Mouse (Mus musculus): ENCODE results near the gene Uqcc2. TPM values are rescaled to one million over a fixed set of nuclear protein-coding genes. Genes with fewer than 3 reads are reported as not detected.

The Uqcc2 gene
- total and polyA plus RNA-seq, 3 experiments: 288 to 343 (median 296) TPM

- WGBS: 92% methylated on average over 5 of the region's 5 CpGs
- H3K36me3 ChIP-seq (ENCODE audit: control insufficient read depth, insufficient read depth, low read length): no peaks in the 10 kb centered on the region
- peaks cover 1% of the 10 kb centered on the region; the same call in 1 of the 2 replicates for H3K79me2 ChIP-seq (replicated peaks; ENCODE audit: control insufficient read depth, insufficient read depth, low read length)
- no peak overlapping the region for H3K4me3 ChIP-seq
- H3K9ac ChIP-seq (ENCODE audit: low read depth, low read length): no peak overlapping the region
- intact Hi-C loops (cut with DNase I): no loop called here
- H3K27me3 ChIP-seq (ENCODE audit: control insufficient read depth, insufficient read depth, low read length): no peaks in the 10 kb centered on the region
- TF ChIP-seq POLR2A (IDR thresholded peaks at IDR 0.05; ENCODE audit: insufficient read depth, low read depth, low read length) (no peak), EP300 (IDR thresholded peaks at IDR 0.05; ENCODE audit: insufficient read depth, low read depth, low read length) (no peak), CTCF (IDR thresholded peaks at IDR 0.05) (no peak)
- no peak for DNase-seq
- H3K27ac ChIP-seq: no peak overlapping the region
- H3K4me1 ChIP-seq (ENCODE audit: control insufficient read depth, insufficient read depth, low read length): peaks cover 8% of the 10 kb centered on the region
These were observed 5.5 kb downstream of the Uqcc2 start for GRCm38 (mm10) chr17:27128189-27128588.

GRCm38 (mm10) chr17:27126974-27127373 lies 6.7 kb downstream of the Uqcc2 start:
- Histone ChIP-seq H3K4me1 (ENCODE audit: control insufficient read depth, insufficient read depth, low read length) (peaks cover 5% of the 10 kb centered on the region), H3K27me3 (ENCODE audit: control insufficient read depth, insufficient read depth, low read length) (no peaks in the 10 kb centered on the region), H3K4me3 (no peak overlapping the region), H3K27ac (no peak overlapping the region), H3K36me3 (ENCODE audit: control insufficient read depth, insufficient read depth, low read length) (no peaks in the 10 kb centered on the region), H3K9ac (ENCODE audit: low read depth, low read length) (no peak overlapping the region), H3K79me2 (replicated peaks; ENCODE audit: control insufficient read depth, insufficient read depth, low read length) (peaks cover 1% of the 10 kb centered on the region; the same call in 1 of the 2 replicates)
- 89% methylated on average over 10 of the region's 10 CpGs for WGBS
- intact Hi-C loops (cut with DNase I): no loop called here
- DNase-seq: no peak
- TF ChIP-seq EP300 (IDR thresholded peaks at IDR 0.05; ENCODE audit: insufficient read depth, low read depth, low read length) (no peak), POLR2A (IDR thresholded peaks at IDR 0.05; ENCODE audit: insufficient read depth, low read depth, low read length) (no peak), CTCF (IDR thresholded peaks at IDR 0.05) (no peak)

- no peaks in the 10 kb centered on the region for H3K36me3 ChIP-seq (ENCODE audit: control insufficient read depth, insufficient read depth, low read length)
- no peak for DNase-seq
- intact Hi-C loops (cut with DNase I): loop anchor here (1.0 kb wide), 1 partner anchor 93 kb away; no protein-coding TSS in a partner anchor
- peaks cover 8% of the 10 kb centered on the region for H3K4me1 ChIP-seq (ENCODE audit: control insufficient read depth, insufficient read depth, low read length)
- H3K79me2 ChIP-seq (replicated peaks; ENCODE audit: control insufficient read depth, insufficient read depth, low read length): peaks cover 1% of the 10 kb centered on the region; the same call in 1 of the 2 replicates
- H3K4me3 ChIP-seq: no peak overlapping the region
- TF ChIP-seq EP300 (IDR thresholded peaks at IDR 0.05; ENCODE audit: insufficient read depth, low read depth, low read length) (no peak), POLR2A (IDR thresholded peaks at IDR 0.05; ENCODE audit: insufficient read depth, low read depth, low read length) (no peak), CTCF (IDR thresholded peaks at IDR 0.05) (no peak)
- no peak overlapping the region for H3K27ac ChIP-seq
- no peaks in the 10 kb centered on the region for H3K27me3 ChIP-seq (ENCODE audit: control insufficient read depth, insufficient read depth, low read length)
- H3K9ac ChIP-seq (ENCODE audit: low read depth, low read length): no peak overlapping the region
- 93% methylated on average over 11 of the region's 11 CpGs for WGBS
These were observed 8.0 kb downstream of the Uqcc2 start for GRCm38 (mm10) chr17:27125669-27126202.

- no peaks in the 10 kb centered on the region for H3K36me3 ChIP-seq (ENCODE audit: control insufficient read depth, insufficient read depth, low read length)
- no peak overlapping the region for H3K9ac ChIP-seq (ENCODE audit: low read depth, low read length)
- intact Hi-C loops (cut with DNase I): loop anchor here (1.0 kb wide), 1 partner anchor 93 kb away; no protein-coding TSS in a partner anchor
- DNase-seq: peak; percentile 65 to 81
- H3K27ac ChIP-seq: peak overlapping the region; percentile 2; the same call in 1 of the 2 replicates
- peaks cover 10% of the 10 kb centered on the region for H3K4me1 ChIP-seq (ENCODE audit: control insufficient read depth, insufficient read depth, low read length)
- WGBS: 41% methylated on average over 12 of the region's 12 CpGs
- H3K79me2 ChIP-seq (replicated peaks; ENCODE audit: control insufficient read depth, insufficient read depth, low read length): peaks cover 1% of the 10 kb centered on the region; the same call in 1 of the 2 replicates
- no peaks in the 10 kb centered on the region for H3K27me3 ChIP-seq (ENCODE audit: control insufficient read depth, insufficient read depth, low read length)
- no peak overlapping the region for H3K4me3 ChIP-seq
- TF ChIP-seq POLR2A (IDR thresholded peaks at IDR 0.05; ENCODE audit: insufficient read depth, low read depth, low read length): no peak
- peak; percentile 90 for TF ChIP-seq CTCF (IDR thresholded peaks at IDR 0.05)
- 0 out of 2 replicates have a peak, but pooled peaks have one; percentile 36 for TF ChIP-seq EP300 (IDR thresholded peaks at IDR 0.05; ENCODE audit: insufficient read depth, low read depth, low read length)
These were observed 8.5 kb downstream of the Uqcc2 start for GRCm38 (mm10) chr17:27125185-27125584.

GRCm38 (mm10) chr17:27123813-27124375 lies 9.8 kb downstream of the Uqcc2 start:
- DNase-seq: no peak
- no peak overlapping the region for H3K4me3 ChIP-seq
- no peak overlapping the region for H3K9ac ChIP-seq (ENCODE audit: low read depth, low read length)
- intact Hi-C loops (cut with DNase I): no loop called here
- peaks cover 6% of the 10 kb centered on the region for H3K4me1 ChIP-seq (ENCODE audit: control insufficient read depth, insufficient read depth, low read length)
- no peaks in the 10 kb centered on the region for H3K36me3 ChIP-seq (ENCODE audit: control insufficient read depth, insufficient read depth, low read length)
- peaks cover 1% of the 10 kb centered on the region; the same call in 1 of the 2 replicates for H3K79me2 ChIP-seq (replicated peaks; ENCODE audit: control insufficient read depth, insufficient read depth, low read length)
- H3K27me3 ChIP-seq (ENCODE audit: control insufficient read depth, insufficient read depth, low read length): no peaks in the 10 kb centered on the region
- TF ChIP-seq CTCF (IDR thresholded peaks at IDR 0.05) (no peak), EP300 (IDR thresholded peaks at IDR 0.05; ENCODE audit: insufficient read depth, low read depth, low read length) (no peak), POLR2A (IDR thresholded peaks at IDR 0.05; ENCODE audit: insufficient read depth, low read depth, low read length) (no peak)
- H3K27ac ChIP-seq: peak overlapping the region; percentile 28; the same call in 1 of the 2 replicates
- 77% methylated on average over 7 of the region's 7 CpGs for WGBS

- Histone ChIP-seq H3K27me3 (ENCODE audit: control insufficient read depth, insufficient read depth, low read length) (no peaks in the 10 kb centered on the region), H3K4me1 (ENCODE audit: control insufficient read depth, insufficient read depth, low read length) (peaks cover 6% of the 10 kb centered on the region), H3K4me3 (no peak overlapping the region), H3K27ac (no peak overlapping the region), H3K79me2 (replicated peaks; ENCODE audit: control insufficient read depth, insufficient read depth, low read length) (0 out of 2 replicates have a peak, but pooled peaks cover 1% of the 10 kb centered on the region), H3K36me3 (ENCODE audit: control insufficient read depth, insufficient read depth, low read length) (no peaks in the 10 kb centered on the region), H3K9ac (ENCODE audit: low read depth, low read length) (no peak overlapping the region)
- no peak for DNase-seq
- TF ChIP-seq CTCF (IDR thresholded peaks at IDR 0.05) (no peak), EP300 (IDR thresholded peaks at IDR 0.05; ENCODE audit: insufficient read depth, low read depth, low read length) (no peak), POLR2A (IDR thresholded peaks at IDR 0.05; ENCODE audit: insufficient read depth, low read depth, low read length) (no peak)
- intact Hi-C loops (cut with DNase I): no loop called here
- WGBS: 91% methylated on average over 2 of the region's 2 CpGs
These were observed 10.6 kb downstream of the Uqcc2 start for GRCm38 (mm10) chr17:27123103-27123502.

All from heart, adult 2 months (tissue).